ENCODE assay signal across 9 mouse cellular contexts in the genomic region with DNA sequence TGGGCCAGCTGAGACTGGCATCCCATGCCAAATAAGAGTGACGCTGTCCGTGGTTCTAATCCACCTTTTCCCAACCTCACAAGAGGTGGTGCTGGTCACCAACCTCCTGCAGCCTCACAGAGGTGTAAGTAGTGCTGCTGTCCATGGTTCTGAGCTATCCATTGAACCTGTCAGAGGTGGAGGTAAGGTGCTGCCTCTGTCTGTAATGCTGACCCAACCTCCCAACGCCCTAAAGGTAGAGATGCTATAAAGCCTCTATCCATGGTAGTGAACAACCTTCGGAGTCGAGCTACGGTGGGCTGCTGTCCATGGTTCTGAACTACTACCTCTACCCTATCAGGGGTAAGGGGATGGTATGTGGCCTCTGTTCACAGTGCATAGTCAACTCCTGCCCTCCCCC. TPM values are rescaled to one million over a fixed set of nuclear protein-coding genes. Genes with fewer than 3 reads are reported as not detected.
DNase-seq lines count a peak whose midpoint lies in the region; ATAC-seq and TF ChIP-seq lines count a peak whose summit lies in the region.
"Had no signal": no experiment of that assay in that cellular context is flagged by ENCODE, and none has a peak within 500 bp of the region (broad histone marks: within the 10 kb centered on the region; RNA-seq: fewer than 3 reads in every experiment).

No protein-coding gene starts in this region.

- no peak overlapping the region for H3K27ac ChIP-seq in hindbrain, embryonic 10.5 days
- H3K27ac ChIP-seq in hindbrain, embryonic 14.5 days, result no peak overlapping the region
- no peak overlapping the region for H3K27ac ChIP-seq in forebrain, embryonic 15.5 days (replicated peaks)

- no peak overlapping the region for H3K4me3 ChIP-seq in hindbrain, embryonic 10.5 days
- H3K4me3 ChIP-seq in hindbrain, embryonic 14.5 days (replicated peaks; ENCODE audit: low read length), result no peak overlapping the region
- H3K4me3 ChIP-seq in forebrain, embryonic 15.5 days, result no peak overlapping the region

- H3K9ac ChIP-seq in hindbrain, embryonic 14.5 days, result no peak overlapping the region
- H3K9ac ChIP-seq in forebrain, embryonic 15.5 days (replicated peaks), result no peak overlapping the region

- H3K27me3 ChIP-seq in hindbrain, embryonic 10.5 days (ENCODE audit: insufficient read depth, poor library complexity, severe bottlenecking), result no peaks in the 10 kb centered on the region; the same call in 1 of the 2 replicates
- H3K27me3 ChIP-seq in hindbrain, embryonic 14.5 days (ENCODE audit: control insufficient read depth, insufficient read depth, low read length), result no peaks in the 10 kb centered on the region
- no peaks in the 10 kb centered on the region for H3K27me3 ChIP-seq in Patski
- H3K27me3 ChIP-seq in forebrain, embryonic 15.5 days, result no peaks in the 10 kb centered on the region

- H3K9me3 ChIP-seq in hindbrain, embryonic 10.5 days, result no peaks in the 10 kb centered on the region
- no peaks in the 10 kb centered on the region for H3K9me3 ChIP-seq in hindbrain, embryonic 14.5 days (ENCODE audit: control insufficient read depth, low read length)
- H3K9me3 ChIP-seq in forebrain, embryonic 15.5 days, result no peaks in the 10 kb centered on the region

- WGBS in hindbrain, embryonic 10.5 days, result 19% methylated on average over 6 of the region's 6 CpGs
- WGBS in hindbrain, embryonic 14.5 days, result 27% methylated on average over 6 of the region's 6 CpGs
- WGBS in forebrain, embryonic 15.5 days, result 20% methylated on average over 6 of the region's 6 CpGs

- no peak for ATAC-seq in hindbrain, embryonic 14.5 days (ENCODE audit: low FRiP score)
- no peak for ATAC-seq in Patski
- ATAC-seq in megakaryocyte progenitor cell, adult 5-6 weeks (replicated peaks; ENCODE audit: poor library complexity), result peak; percentile 57; the same call in 1 of the 2 replicates
- ATAC-seq in forebrain, embryonic 15.5 days (replicated peaks), result no peak

- CTCF ChIA-PET in Patski (lab: Charles Lee), result no interaction called here

- no peaks in the 10 kb centered on the region for H3K4me1 ChIP-seq in hindbrain, embryonic 10.5 days (replicated peaks)
- no peaks in the 10 kb centered on the region for H3K4me1 ChIP-seq in hindbrain, embryonic 14.5 days (replicated peaks; ENCODE audit: control insufficient read depth, insufficient read depth, low read length)
- H3K4me1 ChIP-seq in forebrain, embryonic 15.5 days, result no peaks in the 10 kb centered on the region

- in situ Hi-C loops in Patski (cut with MboI; ENCODE audit: low pct_unique_long_range_greater_than_20kb), result no loop called here

- POLR2A ChIA-PET in Patski (lab: Charles Lee), result no interaction called here

- no peak overlapping the region for H3K4me2 ChIP-seq in hindbrain, embryonic 14.5 days (replicated peaks)
- no peak overlapping the region for H3K4me2 ChIP-seq in forebrain, embryonic 15.5 days (replicated peaks)

- H3K36me3 ChIP-seq in hindbrain, embryonic 10.5 days, result no peaks in the 10 kb centered on the region
- H3K36me3 ChIP-seq in hindbrain, embryonic 14.5 days (replicated peaks; ENCODE audit: control insufficient read depth, insufficient read depth), result no peaks in the 10 kb centered on the region
- no peaks in the 10 kb centered on the region for H3K36me3 ChIP-seq in forebrain, embryonic 15.5 days

- peak; percentile 38 for DNase-seq in hindbrain, embryonic 10.5 days (ENCODE audit: low spot score)
- DNase-seq in hindbrain, embryonic 14.5 days (ENCODE audit: low spot score), result no peak
- peak; percentile 10 for DNase-seq in Patski (ENCODE audit: low read depth, low spot score)
- DNase-seq in induced T-regulatory cell, adult 2 months (ENCODE audit: low read depth), result peak; percentile 5
- no peak for DNase-seq in layer of hippocampus, postnatal 25 days (ENCODE audit: extremely low spot score in 1 of 2, low spot score in 1 of 2)
- DNase-seq in cerebellum, adult 9-10 months, result no peak
- DNase-seq: gastrocnemius, postnatal 25 days had no signal

- TF ChIP-seq CTCF in Patski (IDR thresholded peaks at IDR 0.05), result no peak

RNA-seq across cellular contexts. Expression of a gene that starts 11.5 kb away (rescaled TPM):
- 0.31 and 0.67 TPM in 2 replicates for polyA plus RNA-seq in hindbrain, embryonic 10.5 days (2016; fragmentation: Nextera tagmentation; extraction: Ambion mirVana)
- 20.3 and 25.9 TPM in 2 replicates for polyA plus RNA-seq in hindbrain, embryonic 14.5 days (2014; fragmentation: Nextera tagmentation; extraction: Ambion mirVana)
- not detected for polyA plus RNA-seq in Patski (2021)
- total RNA-seq in megakaryocyte progenitor cell, adult 5-6 weeks (2015), result not detected in 2 replicates
- total RNA-seq in megakaryocyte progenitor cell, adult 5-6 weeks (2017), result not detected in 2 replicates
- total RNA-seq in layer of hippocampus, postnatal 25 days (2021), result 10 to 100 TPM; 18.9 to 19.4 TPM
- 5.0 and 5.4 TPM in 2 replicates for polyA plus RNA-seq in forebrain, embryonic 15.5 days (2015; fragmentation: Nextera tagmentation; extraction: Ambion mirVana)
- total RNA-seq: gastrocnemius, postnatal 25 days had no signal

Comparison
In these comparisons a context has a peak if more than half of its experiments do, and no peak if none do; other contexts are left out.
1. DNase-seq: peak in hindbrain, embryonic 10.5 days (single experiment), Patski (single experiment) and induced T-regulatory cell, adult 2 months (single experiment); none in hindbrain, embryonic 14.5 days (single experiment), layer of hippocampus, postnatal 25 days (0 of 2) and cerebellum, adult 9-10 months (single experiment).